Mouse (Mus musculus): ENCODE results near the gene Gm4559. TPM values are rescaled to one million over a fixed set of nuclear protein-coding genes. Genes with fewer than 3 reads are reported as not detected.
"Not testable (repeated sequence)": the region's sequence is repeated elsewhere in the genome, so short reads cannot be mapped to it uniquely, and the experiment has no call there.

The Gm4559 gene
- not detected in 2 replicates for polyA plus RNA-seq (2015; fragmentation: Nextera tagmentation; extraction: Ambion mirVana)

GRCm38 (mm10) chr7:142274263-142274662 is at the start of gene Gm4559:
Gene Gm4559, minus strand, starts transcription at chr7:142274363.
- not testable (repeated sequence) for H3K4me3 ChIP-seq (ENCODE audit: low read length); H3K9me3 ChIP-seq (replicated peaks; ENCODE audit: control insufficient read depth, low read length); H3K9ac ChIP-seq (ENCODE audit: low read length); H3K4me2 ChIP-seq (ENCODE audit: low read depth, low read length); H3K27me3 ChIP-seq (ENCODE audit: control insufficient read depth, insufficient read depth, low read length); ATAC-seq (replicated peaks; ENCODE audit: extremely low read depth, insufficient read depth, low FRiP score); H3K27ac ChIP-seq (ENCODE audit: low read length); H3K36me3 ChIP-seq (ENCODE audit: control insufficient read depth, insufficient read depth); H3K4me1 ChIP-seq (ENCODE audit: control insufficient read depth, insufficient read depth, low read length)

- Histone ChIP-seq H3K9ac (ENCODE audit: low read length) (no peak overlapping the region), H3K4me3 (ENCODE audit: low read length) (no peak overlapping the region), H3K27me3 (ENCODE audit: control insufficient read depth, insufficient read depth, low read length) (no peaks in the 10 kb centered on the region), H3K27ac (ENCODE audit: low read length) (peak overlapping the region; percentile 62), H3K4me2 (ENCODE audit: low read depth, low read length) (no peak overlapping the region), H3K4me1 (ENCODE audit: control insufficient read depth, insufficient read depth, low read length) (peaks cover 12% of the 10 kb centered on the region), H3K9me3 (replicated peaks; ENCODE audit: control insufficient read depth, low read length) (no peaks in the 10 kb centered on the region), H3K36me3 (ENCODE audit: control insufficient read depth, insufficient read depth) (no peaks in the 10 kb centered on the region)
- no peak for ATAC-seq (replicated peaks; ENCODE audit: extremely low read depth, insufficient read depth, low FRiP score)
- WGBS = 73% methylated on average over 12 of the region's 12 CpGs
Measured at GRCm38 (mm10) chr7:142323396-142324117, 49.4 kb upstream of the Gm4559 start.

- 83% methylated on average over 6 of the region's 6 CpGs for WGBS
- peak overlapping the region; percentile 62 for H3K27ac ChIP-seq (ENCODE audit: low read length)
Measured at GRCm38 (mm10) chr7:142322641-142323040, 48.5 kb upstream of the Gm4559 start.

GRCm38 (mm10) chr7:142321637-142322306 is 47.6 kb upstream of the Gm4559 start:
- not testable (repeated sequence) for H3K4me3 ChIP-seq (ENCODE audit: low read length); H3K36me3 ChIP-seq (ENCODE audit: control insufficient read depth, insufficient read depth); H3K4me1 ChIP-seq (ENCODE audit: control insufficient read depth, insufficient read depth, low read length); H3K4me2 ChIP-seq (ENCODE audit: low read depth, low read length); H3K9me3 ChIP-seq (replicated peaks; ENCODE audit: control insufficient read depth, low read length); ATAC-seq (replicated peaks; ENCODE audit: extremely low read depth, insufficient read depth, low FRiP score); H3K9ac ChIP-seq (ENCODE audit: low read length); H3K27me3 ChIP-seq (ENCODE audit: control insufficient read depth, insufficient read depth, low read length)
- WGBS = 62% methylated on average over 3 of the region's 10 CpGs
- H3K27ac ChIP-seq (ENCODE audit: low read length) = peak overlapping the region; percentile 20; the same call in 1 of the 2 replicates

More at GRCm38 (mm10) chr7:142322641-142323040, 48.5 kb upstream of the Gm4559 start:
- Histone ChIP-seq H3K36me3 (ENCODE audit: control insufficient read depth, insufficient read depth) (no peaks in the 10 kb centered on the region), H3K27me3 (ENCODE audit: control insufficient read depth, insufficient read depth, low read length) (no peaks in the 10 kb centered on the region), H3K4me1 (ENCODE audit: control insufficient read depth, insufficient read depth, low read length) (peaks cover 14% of the 10 kb centered on the region), H3K9me3 (replicated peaks; ENCODE audit: control insufficient read depth, low read length) (no peaks in the 10 kb centered on the region), H3K4me3 (ENCODE audit: low read length) (no peak overlapping the region), H3K4me2 (ENCODE audit: low read depth, low read length) (no peak overlapping the region), H3K9ac (ENCODE audit: low read length) (no peak overlapping the region)
- ATAC-seq (replicated peaks; ENCODE audit: extremely low read depth, insufficient read depth, low FRiP score) = no peak

GRCm38 (mm10) chr7:142320906-142321305 is 46.7 kb upstream of the Gm4559 start:
- Histone ChIP-seq H3K27ac (ENCODE audit: low read length) (peak overlapping the region; percentile 20), H3K9me3 (replicated peaks; ENCODE audit: control insufficient read depth, low read length) (no peaks in the 10 kb centered on the region), H3K36me3 (ENCODE audit: control insufficient read depth, insufficient read depth) (no peaks in the 10 kb centered on the region), H3K9ac (ENCODE audit: low read length) (0 out of 2 replicates have a peak overlapping the region, but pooled peaks have one; percentile 30), H3K4me1 (ENCODE audit: control insufficient read depth, insufficient read depth, low read length) (peaks cover 10% of the 10 kb centered on the region), H3K27me3 (ENCODE audit: control insufficient read depth, insufficient read depth, low read length) (no peaks in the 10 kb centered on the region), H3K4me2 (ENCODE audit: low read depth, low read length) (no peak overlapping the region), H3K4me3 (ENCODE audit: low read length) (no peak overlapping the region)
- ATAC-seq (replicated peaks; ENCODE audit: extremely low read depth, insufficient read depth, low FRiP score) = no peak
- WGBS = 29% methylated on average over 2 of the region's 2 CpGs

- H3K9ac ChIP-seq (ENCODE audit: low read length) = no peak overlapping the region
- H3K4me1 ChIP-seq (ENCODE audit: control insufficient read depth, insufficient read depth, low read length) = peaks cover 10% of the 10 kb centered on the region
- no peaks in the 10 kb centered on the region for H3K9me3 ChIP-seq (replicated peaks; ENCODE audit: control insufficient read depth, low read length)
- H3K27me3 ChIP-seq (ENCODE audit: control insufficient read depth, insufficient read depth, low read length) = no peaks in the 10 kb centered on the region
- no peak for ATAC-seq (replicated peaks; ENCODE audit: extremely low read depth, insufficient read depth, low FRiP score)
- H3K4me2 ChIP-seq (ENCODE audit: low read depth, low read length) = no peak overlapping the region
- no peak overlapping the region for H3K27ac ChIP-seq (ENCODE audit: low read length)
- 87% methylated on average over 11 of the region's 11 CpGs for WGBS
- no peaks in the 10 kb centered on the region for H3K36me3 ChIP-seq (ENCODE audit: control insufficient read depth, insufficient read depth)
- no peak overlapping the region for H3K4me3 ChIP-seq (ENCODE audit: low read length)
Measured at GRCm38 (mm10) chr7:142319124-142319523, 45.0 kb upstream of the Gm4559 start.

GRCm38 (mm10) chr7:142317216-142317615 is 43.1 kb upstream of the Gm4559 start:
- H3K9ac ChIP-seq (ENCODE audit: low read length) = 0 out of 2 replicates have a peak overlapping the region, but pooled peaks have one; percentile 9
- no peaks in the 10 kb centered on the region for H3K9me3 ChIP-seq (replicated peaks; ENCODE audit: control insufficient read depth, low read length)
- 71% methylated on average over 5 of the region's 5 CpGs for WGBS
- no peak overlapping the region for H3K4me3 ChIP-seq (ENCODE audit: low read length)
- no peaks in the 10 kb centered on the region for H3K36me3 ChIP-seq (ENCODE audit: control insufficient read depth, insufficient read depth)
- no peak overlapping the region for H3K4me2 ChIP-seq (ENCODE audit: low read depth, low read length)
- no peak for ATAC-seq (replicated peaks; ENCODE audit: extremely low read depth, insufficient read depth, low FRiP score)
- peaks cover 10% of the 10 kb centered on the region for H3K4me1 ChIP-seq (ENCODE audit: control insufficient read depth, insufficient read depth, low read length)
- no peak overlapping the region for H3K27ac ChIP-seq (ENCODE audit: low read length)
- H3K27me3 ChIP-seq (ENCODE audit: control insufficient read depth, insufficient read depth, low read length) = no peaks in the 10 kb centered on the region

- WGBS = 31% methylated on average over 6 of the region's 6 CpGs
- no peaks in the 10 kb centered on the region for H3K9me3 ChIP-seq (replicated peaks; ENCODE audit: control insufficient read depth, low read length)
- H3K4me3 ChIP-seq (ENCODE audit: low read length) = no peak overlapping the region
- no peak overlapping the region for H3K27ac ChIP-seq (ENCODE audit: low read length)
- H3K4me1 ChIP-seq (ENCODE audit: control insufficient read depth, insufficient read depth, low read length) = peaks cover 10% of the 10 kb centered on the region
- no peaks in the 10 kb centered on the region for H3K27me3 ChIP-seq (ENCODE audit: control insufficient read depth, insufficient read depth, low read length)
- no peak overlapping the region for H3K4me2 ChIP-seq (ENCODE audit: low read depth, low read length)
- no peaks in the 10 kb centered on the region for H3K36me3 ChIP-seq (ENCODE audit: control insufficient read depth, insufficient read depth)
- ATAC-seq (replicated peaks; ENCODE audit: extremely low read depth, insufficient read depth, low FRiP score) = peak; percentile 61; the same call in 1 of the 2 replicates
- no peak overlapping the region for H3K9ac ChIP-seq (ENCODE audit: low read length)
Measured at GRCm38 (mm10) chr7:142316558-142316957, 42.4 kb upstream of the Gm4559 start.

- Histone ChIP-seq H3K27ac (ENCODE audit: low read length) (no peak overlapping the region), H3K36me3 (ENCODE audit: control insufficient read depth, insufficient read depth) (no peaks in the 10 kb centered on the region), H3K9me3 (replicated peaks; ENCODE audit: control insufficient read depth, low read length) (no peaks in the 10 kb centered on the region), H3K4me1 (ENCODE audit: control insufficient read depth, insufficient read depth, low read length) (peaks cover 5% of the 10 kb centered on the region; the same call in 1 of the 2 replicates), H3K9ac (ENCODE audit: low read length) (no peak overlapping the region), H3K4me3 (ENCODE audit: low read length) (no peak overlapping the region), H3K4me2 (ENCODE audit: low read depth, low read length) (no peak overlapping the region), H3K27me3 (ENCODE audit: control insufficient read depth, insufficient read depth, low read length) (no peaks in the 10 kb centered on the region)
- WGBS = 58% methylated on average over 5 of the region's 5 CpGs
- ATAC-seq (replicated peaks; ENCODE audit: extremely low read depth, insufficient read depth, low FRiP score) = no peak
Measured at GRCm38 (mm10) chr7:142314600-142315285, 40.6 kb upstream of the Gm4559 start.
